Mouse (Mus musculus): ENCODE measurements around the gene Usp6nl.

DNA sequence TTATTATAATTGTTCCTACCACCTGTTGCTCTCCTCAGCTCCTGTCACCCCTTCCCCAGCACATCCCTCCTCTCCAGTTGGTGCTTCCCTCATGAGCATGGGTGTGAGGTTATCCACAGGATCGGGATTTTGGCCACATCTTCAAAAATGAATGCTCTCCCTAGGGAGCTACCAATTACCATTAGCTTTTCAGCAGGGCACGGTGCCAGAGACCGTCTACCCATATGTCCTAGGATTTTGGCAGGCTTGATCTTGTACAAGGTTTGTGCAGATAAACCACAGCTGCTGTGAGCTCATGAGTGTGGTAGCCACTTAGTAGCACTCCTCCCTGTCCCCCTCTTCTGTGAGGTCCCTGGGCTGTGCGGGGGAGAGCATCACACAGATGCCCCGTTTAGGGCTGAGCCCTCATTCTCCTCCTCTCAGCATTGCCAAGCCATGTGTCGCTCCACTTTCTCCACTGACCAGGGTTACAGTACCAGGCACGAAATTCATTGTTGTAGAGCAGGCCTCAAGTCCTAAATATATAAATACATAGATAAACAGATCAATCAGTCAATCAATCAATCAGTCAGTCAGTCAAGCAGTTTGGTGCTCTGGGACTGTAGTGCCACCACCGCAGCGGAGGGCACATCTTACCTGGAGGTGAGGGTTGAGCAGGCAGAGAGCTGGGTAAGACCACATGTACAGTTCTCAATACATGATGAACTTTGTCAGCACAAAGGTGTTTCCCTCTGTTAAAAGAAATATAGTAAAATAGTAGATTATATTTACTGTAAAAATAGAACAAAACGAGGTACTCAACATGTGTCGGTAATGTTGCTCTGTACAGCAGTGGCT lies 27.0 kb downstream of the Usp6nl start:
- TF ChIP-seq TAL1 (IDR thresholded peaks at IDR 0.05; ENCODE audit: low read length): no peak
- TF ChIP-seq GATA1 (IDR thresholded peaks at IDR 0.05; ENCODE audit: low read length): no peak

Data from erythroblast, embryonic 14.5 days (primary cell).